Mouse (Mus musculus): ENCODE data around the gene Gm38394.

DNA sequence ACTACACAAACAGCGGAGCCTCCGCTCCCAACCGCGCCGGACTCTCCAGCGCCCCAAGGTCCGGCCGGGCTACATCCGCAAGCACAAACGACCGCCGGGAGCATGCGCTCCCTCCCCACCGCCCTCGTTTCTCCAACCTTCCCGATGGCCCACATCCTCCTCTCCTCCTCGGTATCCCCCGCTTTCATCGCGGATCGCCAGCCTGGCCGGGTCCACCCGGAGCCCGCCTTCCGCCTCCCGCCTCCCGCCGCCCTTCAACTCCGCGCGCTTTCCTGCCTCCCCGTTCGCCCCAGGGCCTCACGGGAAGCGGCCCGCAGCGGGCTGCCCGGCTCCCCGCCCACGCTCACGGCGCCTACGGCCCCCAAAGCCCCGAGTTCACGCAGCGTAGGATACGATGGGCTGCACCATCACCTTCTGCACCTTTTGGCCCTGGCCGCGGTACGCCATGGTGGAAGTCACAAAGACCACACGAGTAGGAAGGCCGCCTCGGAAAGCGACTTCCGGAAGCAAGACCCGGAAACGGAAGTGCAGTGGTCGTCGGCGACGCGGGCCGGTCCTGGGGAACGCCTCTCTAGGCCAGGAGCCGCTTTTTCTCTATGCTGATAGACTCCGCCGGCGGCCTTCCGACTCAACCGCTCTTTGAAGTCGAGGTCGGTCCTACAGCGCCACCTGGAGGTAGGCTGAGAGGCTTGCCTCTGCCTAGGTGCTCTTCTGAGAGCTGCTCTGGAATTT is 51.2 kb downstream of the Gm38394 start, which contains the start of gene Snrpe:
- no peak for TF ChIP-seq ETS1 (conservative IDR thresholded peaks at IDR 0.05; ENCODE audit: low read depth, low read length)
- peak; percentile 68 to 98 for TF ChIP-seq CTCF (conservative IDR thresholded peaks at IDR 0.05 in 1 of 2, IDR thresholded peaks at IDR 0.05 in 1 of 2; ENCODE audit: low read depth in 2 of 2, low read length in 2 of 2)
